Mouse (Mus musculus) kidney, postnatal 25 days (tissue): ENCODE data around the gene Adgre5.
A peak's percentile ranks its signal among the peaks of the same experiment; 100 is the strongest.

ENCODE experiments used
- DNase-seq, 2 experiments: peaks; one replicate each; pipeline ENCODE4 v3.0.0; 2021; ENCODE audit warnings: mixed read lengths in 2 of 2

Gene Adgre5

GRCm38 (mm10) chr8:83740976-83741741, at the start of gene Adgre5:
Gene Adgre5 (minus strand): TSS chr8:83741326.
- DNase-seq: peak; percentile 82 to 89

- DNase-seq: no peak
Observed at GRCm38 (mm10) chr8:83789826-83790225, 48.7 kb upstream of the Adgre5 start.

- no peak for DNase-seq
Observed at GRCm38 (mm10) chr8:83785046-83785445, 43.9 kb upstream of the Adgre5 start.

GRCm38 (mm10) chr8:83782832-83783558, 41.9 kb upstream of the Adgre5 start:
- peak; percentile 84 to 86 for DNase-seq

- DNase-seq: no peak
Observed at GRCm38 (mm10) chr8:83779610-83780009, 38.5 kb upstream of the Adgre5 start.

GRCm38 (mm10) chr8:83778051-83778450, 36.9 kb upstream of the Adgre5 start:
- DNase-seq: no peak

GRCm38 (mm10) chr8:83776632-83777031, 35.5 kb upstream of the Adgre5 start:
- DNase-seq: no peak

- DNase-seq: no peak
Observed at GRCm38 (mm10) chr8:83774221-83774620, 33.1 kb upstream of the Adgre5 start.

- DNase-seq: no peak
Observed at GRCm38 (mm10) chr8:83773452-83773846, 32.3 kb upstream of the Adgre5 start.

- peak; percentile 49 to 70 for DNase-seq
Observed at GRCm38 (mm10) chr8:83772701-83773451, 31.8 kb upstream of the Adgre5 start.

- no peak for DNase-seq
Observed at GRCm38 (mm10) chr8:83771791-83772190, 30.7 kb upstream of the Adgre5 start.

- no peak for DNase-seq
Observed at GRCm38 (mm10) chr8:83770669-83771068, 29.5 kb upstream of the Adgre5 start.

- no peak for DNase-seq
Observed at GRCm38 (mm10) chr8:83769720-83770119, 28.6 kb upstream of the Adgre5 start.

- DNase-seq: no peak
Observed at GRCm38 (mm10) chr8:83768526-83768925, 27.4 kb upstream of the Adgre5 start.

- no peak for DNase-seq
Observed at GRCm38 (mm10) chr8:83767442-83767841, 26.3 kb upstream of the Adgre5 start.

- no peak for DNase-seq
Observed at GRCm38 (mm10) chr8:83765663-83766062, 24.5 kb upstream of the Adgre5 start.

GRCm38 (mm10) chr8:83764717-83765116, 23.6 kb upstream of the Adgre5 start:
- no peak for DNase-seq

GRCm38 (mm10) chr8:83764116-83764515, 23.0 kb upstream of the Adgre5 start:
- DNase-seq: no peak

GRCm38 (mm10) chr8:83759231-83759759, 18.2 kb upstream of the Adgre5 start:
- DNase-seq: peak; percentile 50 to 57

- no peak for DNase-seq
Observed at GRCm38 (mm10) chr8:83758298-83758697, 17.2 kb upstream of the Adgre5 start.

- DNase-seq: no peak
Observed at GRCm38 (mm10) chr8:83757084-83757607, 16.0 kb upstream of the Adgre5 start.

- DNase-seq: peak in 1 of 2 experiments; percentile 35
Observed at GRCm38 (mm10) chr8:83756273-83756672, 15.1 kb upstream of the Adgre5 start.

- DNase-seq: no peak
Observed at GRCm38 (mm10) chr8:83754149-83754548, 13.0 kb upstream of the Adgre5 start.
